Mouse (Mus musculus): ENCODE data around the gene Cblb. TPM values are rescaled to one million over a fixed set of nuclear protein-coding genes. Genes with fewer than 3 reads are reported as not detected.

The Cblb gene
- polyA plus RNA-seq, 1 experiment from 2014 or later: 19.8 TPM

DNA sequence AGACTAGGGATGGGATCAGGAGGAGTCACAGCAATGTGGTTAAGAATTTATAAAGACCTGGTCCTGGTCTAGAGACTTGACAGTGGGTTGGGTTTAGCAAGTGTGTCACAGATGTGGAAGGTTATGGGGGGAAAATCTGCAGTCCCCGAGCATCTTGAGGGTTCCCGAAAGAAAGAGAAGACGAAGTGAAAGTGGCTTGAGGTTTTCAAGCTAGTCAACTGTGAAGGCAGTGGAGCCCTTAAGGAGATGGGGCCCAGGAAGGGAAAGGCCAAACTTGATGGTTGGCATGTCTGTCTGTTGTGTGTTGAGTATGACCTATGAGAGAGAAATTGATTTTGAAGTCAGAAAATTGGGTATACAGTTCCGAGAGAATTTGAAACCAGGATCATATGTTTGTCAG is 7.3 kb downstream of the Cblb start:
- H3K9ac ChIP-seq: no peak overlapping the region
- H3K27me3 ChIP-seq (ENCODE audit: insufficient read depth, low read length): no peaks in the 10 kb centered on the region
- WGBS: 94% methylated on average over 4 of the region's 4 CpGs
- no peaks in the 10 kb centered on the region for H3K9me3 ChIP-seq (ENCODE audit: low read depth, low read length)
- DNase-seq: no peak
- H3K4me1 ChIP-seq (ENCODE audit: insufficient read depth): peaks cover 2% of the 10 kb centered on the region; the same call in 1 of the 2 replicates
- no peak for TF ChIP-seq CTCF (IDR thresholded peaks at IDR 0.05; ENCODE audit: low read depth)
- H3K36me3 ChIP-seq (ENCODE audit: insufficient read depth): peaks cover 36% of the 10 kb centered on the region
- H3K4me3 ChIP-seq (ENCODE audit: low read depth, low read length): no peak overlapping the region
- H3K4me2 ChIP-seq: no peak overlapping the region
- no peak for ATAC-seq (ENCODE audit: insufficient read depth)
- H3K27ac ChIP-seq (ENCODE audit: low read depth): no peak overlapping the region

DNA sequence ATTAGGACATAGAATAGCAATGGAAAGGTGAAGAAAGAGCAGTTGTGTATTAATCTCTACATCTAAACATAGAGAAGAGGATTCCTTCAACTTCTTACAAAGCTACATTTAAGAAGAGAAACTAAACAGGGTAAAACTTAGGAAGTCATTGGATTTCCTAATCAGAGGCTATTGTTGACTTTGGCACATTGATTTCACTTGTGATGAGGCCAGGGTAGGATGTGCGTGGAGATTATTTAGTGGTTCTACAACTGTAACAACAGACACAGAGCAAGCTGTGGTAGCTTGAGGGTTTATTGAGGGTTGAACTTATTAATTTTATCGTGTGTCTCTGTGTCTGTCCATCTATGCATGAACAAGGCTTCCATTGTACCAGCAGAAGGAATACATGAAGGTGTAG is 7.8 kb downstream of the Cblb start:
- 82% methylated on average over 2 of the region's 2 CpGs for WGBS
- no peak for DNase-seq

GRCm38 (mm10) chr16:52040937-52041336 is 9.9 kb downstream of the Cblb start:
- no peaks in the 10 kb centered on the region for H3K9me3 ChIP-seq (ENCODE audit: low read depth, low read length)
- H3K4me1 ChIP-seq (ENCODE audit: insufficient read depth): no peaks in the 10 kb centered on the region
- no peak overlapping the region for H3K4me3 ChIP-seq (ENCODE audit: low read depth, low read length)
- no peak for ATAC-seq (ENCODE audit: insufficient read depth)
- H3K27me3 ChIP-seq (ENCODE audit: insufficient read depth, low read length): no peaks in the 10 kb centered on the region
- H3K36me3 ChIP-seq (ENCODE audit: insufficient read depth): peaks cover 16% of the 10 kb centered on the region; the same call in 1 of the 2 replicates
- H3K9ac ChIP-seq: no peak overlapping the region
- no peak for DNase-seq
- no peak overlapping the region for H3K4me2 ChIP-seq
- WGBS: 75% methylated on average over 4 of the region's 4 CpGs
- H3K27ac ChIP-seq (ENCODE audit: low read depth): no peak overlapping the region
- TF ChIP-seq CTCF (IDR thresholded peaks at IDR 0.05; ENCODE audit: low read depth): no peak

More for the DNA sequence above, 7.8 kb downstream of the Cblb start:
- no peak for TF ChIP-seq CTCF (IDR thresholded peaks at IDR 0.05; ENCODE audit: low read depth)
- H3K27me3 ChIP-seq (ENCODE audit: insufficient read depth, low read length): no peaks in the 10 kb centered on the region
- peaks cover 34% of the 10 kb centered on the region for H3K36me3 ChIP-seq (ENCODE audit: insufficient read depth)
- no peak overlapping the region for H3K9ac ChIP-seq
- H3K4me3 ChIP-seq (ENCODE audit: low read depth, low read length): no peak overlapping the region
- H3K27ac ChIP-seq (ENCODE audit: low read depth): no peak overlapping the region
- no peak for ATAC-seq (ENCODE audit: insufficient read depth)
- peaks cover 2% of the 10 kb centered on the region; the same call in 1 of the 2 replicates for H3K4me1 ChIP-seq (ENCODE audit: insufficient read depth)
- H3K4me2 ChIP-seq: no peak overlapping the region
- H3K9me3 ChIP-seq (ENCODE audit: low read depth, low read length): no peaks in the 10 kb centered on the region

- Histone ChIP-seq H3K4me2 (no peak overlapping the region), H3K27me3 (ENCODE audit: insufficient read depth, low read length) (no peaks in the 10 kb centered on the region), H3K36me3 (ENCODE audit: insufficient read depth) (peaks cover 16% of the 10 kb centered on the region), H3K4me1 (ENCODE audit: insufficient read depth) (no peaks in the 10 kb centered on the region), H3K9ac (no peak overlapping the region), H3K27ac (ENCODE audit: low read depth) (no peak overlapping the region), H3K4me3 (ENCODE audit: low read depth, low read length) (no peak overlapping the region), H3K9me3 (ENCODE audit: low read depth, low read length) (no peaks in the 10 kb centered on the region)
- WGBS: 66% methylated on average over 14 of the region's 14 CpGs
- ATAC-seq (ENCODE audit: insufficient read depth) (no peak), DNase-seq (no peak)
- TF ChIP-seq CTCF (IDR thresholded peaks at IDR 0.05; ENCODE audit: low read depth): no peak
These were observed 11.8 kb downstream of the Cblb start for GRCm38 (mm10) chr16:52042667-52043379.

GRCm38 (mm10) chr16:52043380-52044117 is 12.5 kb downstream of the Cblb start:
- Histone ChIP-seq H3K4me2 (no peak overlapping the region), H3K4me3 (ENCODE audit: low read depth, low read length) (no peak overlapping the region), H3K4me1 (ENCODE audit: insufficient read depth) (no peaks in the 10 kb centered on the region), H3K27ac (ENCODE audit: low read depth) (no peak overlapping the region), H3K9ac (no peak overlapping the region), H3K9me3 (ENCODE audit: low read depth, low read length) (no peaks in the 10 kb centered on the region), H3K36me3 (ENCODE audit: insufficient read depth) (peaks cover 21% of the 10 kb centered on the region), H3K27me3 (ENCODE audit: insufficient read depth, low read length) (no peaks in the 10 kb centered on the region)
- DNase-seq (no peak), ATAC-seq (ENCODE audit: insufficient read depth) (no peak)
- WGBS: 80% methylated on average over 11 of the region's 11 CpGs
- no peak for TF ChIP-seq CTCF (IDR thresholded peaks at IDR 0.05; ENCODE audit: low read depth)

DNA sequence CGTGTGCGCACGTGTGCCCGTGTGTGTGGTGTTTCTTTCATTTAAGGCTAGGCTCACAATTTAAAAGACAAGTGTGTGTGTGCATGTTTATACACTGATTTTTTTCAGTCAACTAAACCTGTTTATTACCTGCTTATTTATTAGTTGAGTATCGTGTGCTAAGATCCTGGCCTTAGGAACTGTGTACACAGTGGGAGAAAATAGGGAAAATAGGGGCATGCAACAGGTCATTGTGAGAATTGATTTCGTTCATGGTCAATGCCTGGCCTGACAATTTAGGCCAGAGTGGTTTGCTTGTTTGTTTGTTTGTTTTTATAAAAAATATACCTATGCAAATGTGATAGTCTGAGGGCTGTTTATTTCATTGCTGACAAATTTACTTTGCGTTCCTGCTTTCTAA is 13.5 kb downstream of the Cblb start:
- no peak overlapping the region for H3K4me3 ChIP-seq (ENCODE audit: low read depth, low read length)
- no peak for DNase-seq
- 91% methylated on average over 7 of the region's 7 CpGs for WGBS
- no peak overlapping the region for H3K27ac ChIP-seq (ENCODE audit: low read depth)
- no peak for ATAC-seq (ENCODE audit: insufficient read depth)
- H3K4me1 ChIP-seq (ENCODE audit: insufficient read depth): no peaks in the 10 kb centered on the region
- no peaks in the 10 kb centered on the region for H3K9me3 ChIP-seq (ENCODE audit: low read depth, low read length)
- H3K9ac ChIP-seq: no peak overlapping the region
- no peak for TF ChIP-seq CTCF (IDR thresholded peaks at IDR 0.05; ENCODE audit: low read depth)
- H3K36me3 ChIP-seq (ENCODE audit: insufficient read depth): peaks cover 23% of the 10 kb centered on the region
- no peak overlapping the region for H3K4me2 ChIP-seq
- no peaks in the 10 kb centered on the region for H3K27me3 ChIP-seq (ENCODE audit: insufficient read depth, low read length)

GRCm38 (mm10) chr16:52044985-52045384 is 14.0 kb downstream of the Cblb start:
- H3K4me3 ChIP-seq (ENCODE audit: low read depth, low read length): no peak overlapping the region
- no peaks in the 10 kb centered on the region for H3K27me3 ChIP-seq (ENCODE audit: insufficient read depth, low read length)
- H3K9ac ChIP-seq: no peak overlapping the region
- WGBS: 86% methylated on average over 4 of the region's 4 CpGs
- H3K27ac ChIP-seq (ENCODE audit: low read depth): no peak overlapping the region
- no peaks in the 10 kb centered on the region for H3K4me1 ChIP-seq (ENCODE audit: insufficient read depth)
- DNase-seq: no peak
- peaks cover 26% of the 10 kb centered on the region for H3K36me3 ChIP-seq (ENCODE audit: insufficient read depth)
- no peaks in the 10 kb centered on the region for H3K9me3 ChIP-seq (ENCODE audit: low read depth, low read length)
- no peak for TF ChIP-seq CTCF (IDR thresholded peaks at IDR 0.05; ENCODE audit: low read depth)
- ATAC-seq (ENCODE audit: insufficient read depth): no peak
- H3K4me2 ChIP-seq: no peak overlapping the region

Data from lung, embryonic 14.5 days (tissue).